Mouse (Mus musculus) forebrain, embryonic 16.5 days (tissue): ENCODE measurements around the gene Gtf2h3. TPM values are rescaled to one million over a fixed set of nuclear protein-coding genes. Genes with fewer than 3 reads are reported as not detected.

Experiments
- ATAC-seq: fragments of 200-750 bp; cut with Nextera tagmentation; 2 replicates; pipeline ENCODE4 v1.8.0; 2017; ENCODE audit warnings: mild to moderate bottlenecking, moderate library complexity
- H3K27ac ChIP-seq: fragments of 300-500 bp; sonication (generic); 2 replicates; pipeline ENCODE4 v1.5.1; 2014; ENCODE audit warnings: low read length, control low read depth
- H3K27me3 ChIP-seq: fragments of 300-500 bp; sonication (generic); replicated peaks from 2 replicates; pipeline ENCODE4 v1.6.1; 2014; ENCODE audit warnings: low read length; ENCODE audit not compliant: control insufficient read depth, insufficient read depth
- H3K36me3 ChIP-seq: fragments of 300-500 bp; sonication (generic); 2 replicates; pipeline ENCODE4 v1.6.1; 2014; ENCODE audit not compliant: control insufficient read depth, insufficient read depth
- H3K4me1 ChIP-seq: fragments of 300-500 bp; sonication (generic); replicated peaks from 2 replicates; pipeline ENCODE4 v1.6.1; 2014; ENCODE audit warnings: low read length; ENCODE audit not compliant: control insufficient read depth, insufficient read depth
- H3K4me2 ChIP-seq: fragments of 300-500 bp; sonication (generic); 2 replicates; pipeline ENCODE4 v1.6.1; 2014; ENCODE audit warnings: mild to moderate bottlenecking, low read length, control low read depth
- H3K4me3 ChIP-seq: fragments of 300-500 bp; sonication (generic); replicated peaks from 2 replicates; pipeline ENCODE4 v1.5.1; 2014; ENCODE audit warnings: mild to moderate bottlenecking, low read length, control low read depth
- H3K9ac ChIP-seq: fragments of 300-500 bp; sonication (generic); replicated peaks from 2 replicates; pipeline ENCODE4 v1.6.1; 2014; ENCODE audit warnings: low read depth, low read length, control low read depth
- H3K9me3 ChIP-seq: fragments of 300-500 bp; sonication (generic); 2 replicates; pipeline ENCODE4 v1.6.1; 2016; ENCODE audit warnings: low read length; ENCODE audit not compliant: control insufficient read depth
- WGBS: fragments of 180-500 bp; shearing (Covaris S2); extraction: QIAGEN DNeasy Blood & Tissue Kit; methylation state at CpG from one replicate; pipeline ENCODE4 v1.1.7; 2014; 5-methylcytosine and 5-hydroxymethylcytosine counted together
- polyA plus RNA-seq: library from polyadenylated mRNA; unstranded; fragments of >200 nt; fragmentation: Nextera tagmentation; extraction: Ambion mirVana; gene quantifications from 2 replicates; pipeline ENCODE4 v1.2.1, GENCODE M21; 2015

Gtf2h3 gene
- polyA plus RNA-seq, 1 experiment from 2014 or later = 59.1 TPM

GRCm38 (mm10) chr5:124602349-124602748 lies 23.4 kb downstream of the Gtf2h3 start:
- no peaks in the 10 kb centered on the region; the same call in 1 of the 2 replicates for H3K36me3 ChIP-seq
- no peak overlapping the region for H3K4me3 ChIP-seq
- H3K9me3 ChIP-seq = no peaks in the 10 kb centered on the region
- 71% methylated on average over 5 of the region's 5 CpGs for WGBS
- ATAC-seq = no peak
- peaks cover 11% of the 10 kb centered on the region for H3K4me1 ChIP-seq
- H3K9ac ChIP-seq = no peak overlapping the region
- H3K27me3 ChIP-seq = no peaks in the 10 kb centered on the region
- no peak overlapping the region for H3K27ac ChIP-seq
- H3K4me2 ChIP-seq = no peak overlapping the region

GRCm38 (mm10) chr5:124604296-124604695 lies 25.4 kb downstream of the Gtf2h3 start:
- no peak overlapping the region for H3K9ac ChIP-seq
- H3K36me3 ChIP-seq = no peaks in the 10 kb centered on the region; the same call in 1 of the 2 replicates
- WGBS = 90% methylated on average over 4 of the region's 4 CpGs
- no peaks in the 10 kb centered on the region for H3K27me3 ChIP-seq
- peaks cover 3% of the 10 kb centered on the region for H3K4me1 ChIP-seq
- no peak overlapping the region for H3K4me3 ChIP-seq
- no peaks in the 10 kb centered on the region for H3K9me3 ChIP-seq
- no peak overlapping the region for H3K27ac ChIP-seq
- ATAC-seq = no peak
- no peak overlapping the region for H3K4me2 ChIP-seq

- H3K4me3 ChIP-seq = no peak overlapping the region
Observed at GRCm38 (mm10) chr5:124605041-124605622, 26.2 kb downstream of the Gtf2h3 start.

GRCm38 (mm10) chr5:124610965-124611364 lies 32.0 kb downstream of the Gtf2h3 start:
- no peaks in the 10 kb centered on the region for H3K36me3 ChIP-seq
- H3K4me2 ChIP-seq = no peak overlapping the region

More at GRCm38 (mm10) chr5:124605041-124605622, 26.2 kb downstream of the Gtf2h3 start:
- Histone ChIP-seq H3K27me3 (no peaks in the 10 kb centered on the region), H3K27ac (no peak overlapping the region), H3K9ac (no peak overlapping the region), H3K4me2 (no peak overlapping the region), H3K4me1 (no peaks in the 10 kb centered on the region), H3K9me3 (no peaks in the 10 kb centered on the region), H3K36me3 (no peaks in the 10 kb centered on the region; the same call in 1 of the 2 replicates)
- 89% methylated on average over 17 of the region's 17 CpGs for whole genome bisulfite sequencing
- no peak for ATAC-seq

DNA sequence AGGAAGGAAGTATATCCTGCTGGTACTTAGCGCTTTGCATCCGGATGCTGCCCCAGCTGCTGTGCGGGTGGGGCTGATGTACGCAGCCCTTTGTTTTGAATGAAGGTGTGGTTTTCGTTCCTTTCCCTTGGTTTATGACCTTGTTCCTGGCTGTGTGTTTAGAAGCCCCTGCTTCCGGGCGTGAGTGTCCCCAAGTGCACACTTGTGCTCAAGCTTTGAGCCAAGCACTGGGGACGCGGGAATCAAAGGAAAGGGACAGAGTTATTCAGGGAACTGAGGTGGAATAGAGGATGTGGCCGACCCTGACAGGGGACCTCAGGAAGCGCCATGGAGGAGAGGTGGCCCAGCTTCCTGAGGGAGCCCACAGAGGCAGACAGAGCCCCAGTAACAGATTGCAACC lies 35.8 kb downstream of the Gtf2h3 start:
- no peak overlapping the region for H3K4me2 ChIP-seq
- H3K27ac ChIP-seq = no peak overlapping the region
- H3K27me3 ChIP-seq = no peaks in the 10 kb centered on the region
- no peak overlapping the region for H3K9ac ChIP-seq
- 91% methylated on average over 11 of the region's 11 CpGs for WGBS
- H3K9me3 ChIP-seq = no peaks in the 10 kb centered on the region
- H3K4me3 ChIP-seq = no peak overlapping the region
- H3K4me1 ChIP-seq = no peaks in the 10 kb centered on the region
- 0 out of 2 replicates have a peak, but pooled peaks cover 2% of the 10 kb centered on the region for H3K36me3 ChIP-seq
- ATAC-seq = no peak

More at GRCm38 (mm10) chr5:124610965-124611364, 32.0 kb downstream of the Gtf2h3 start:
- 78% methylated on average over 10 of the region's 10 CpGs for WGBS
- Histone ChIP-seq H3K4me3 (no peak overlapping the region), H3K27me3 (no peaks in the 10 kb centered on the region), H3K4me1 (no peaks in the 10 kb centered on the region), H3K9me3 (no peaks in the 10 kb centered on the region), H3K9ac (no peak overlapping the region), H3K27ac (no peak overlapping the region)
- no peak for ATAC-seq

GRCm38 (mm10) chr5:124618711-124619110 lies 39.8 kb downstream of the Gtf2h3 start:
- 87% methylated on average over 10 of the region's 10 CpGs for WGBS
- no peak for ATAC-seq
- Histone ChIP-seq H3K9ac (no peak overlapping the region), H3K4me3 (no peak overlapping the region), H3K4me2 (no peak overlapping the region), H3K27me3 (no peaks in the 10 kb centered on the region), H3K4me1 (no peaks in the 10 kb centered on the region), H3K36me3 (0 out of 2 replicates have a peak, but pooled peaks cover 2% of the 10 kb centered on the region), H3K9me3 (no peaks in the 10 kb centered on the region), H3K27ac (no peak overlapping the region)

GRCm38 (mm10) chr5:124621362-124621761 lies 42.4 kb downstream of the Gtf2h3 start:
- no peak overlapping the region for H3K9ac ChIP-seq
- no peak overlapping the region for H3K4me2 ChIP-seq
- no peaks in the 10 kb centered on the region for H3K4me1 ChIP-seq
- H3K9me3 ChIP-seq = no peaks in the 10 kb centered on the region
- WGBS = 79% methylated on average over 13 of the region's 13 CpGs
- no peak overlapping the region for H3K27ac ChIP-seq
- H3K36me3 ChIP-seq = no peaks in the 10 kb centered on the region
- no peak for ATAC-seq
- H3K4me3 ChIP-seq = no peak overlapping the region
- H3K27me3 ChIP-seq = no peaks in the 10 kb centered on the region

GRCm38 (mm10) chr5:124622890-124623289 lies 44.0 kb downstream of the Gtf2h3 start:
- ATAC-seq = no peak
- no peaks in the 10 kb centered on the region for H3K36me3 ChIP-seq
- H3K9ac ChIP-seq = no peak overlapping the region
- no peak overlapping the region for H3K27ac ChIP-seq
- H3K4me2 ChIP-seq = no peak overlapping the region
- H3K4me3 ChIP-seq = no peak overlapping the region
- WGBS = 87% methylated on average over 15 of the region's 15 CpGs
- no peaks in the 10 kb centered on the region for H3K9me3 ChIP-seq
- peaks cover 1% of the 10 kb centered on the region for H3K4me1 ChIP-seq
- no peaks in the 10 kb centered on the region for H3K27me3 ChIP-seq

DNA sequence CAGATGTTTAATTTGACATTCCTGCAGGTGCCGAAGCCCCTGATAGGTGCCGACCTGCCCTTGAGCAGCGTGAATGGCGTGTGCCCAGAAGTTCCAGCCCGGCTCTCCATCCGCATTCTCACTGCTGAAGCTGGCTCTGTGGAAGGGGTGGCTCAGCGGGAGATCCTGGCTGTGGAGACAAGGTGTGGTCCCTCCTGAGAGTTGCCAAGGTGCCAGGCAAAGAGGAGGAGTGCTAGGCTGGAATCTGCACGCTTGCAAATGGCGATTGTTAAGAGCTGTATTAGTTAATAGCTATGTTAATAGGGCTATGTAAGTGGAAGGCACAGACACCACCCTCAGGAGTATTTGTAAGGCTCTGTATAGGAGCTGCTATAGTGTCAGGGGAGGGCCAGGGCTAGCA lies 45.4 kb downstream of the Gtf2h3 start:
- no peaks in the 10 kb centered on the region for H3K9me3 ChIP-seq
- 91% methylated on average over 9 of the region's 9 CpGs for WGBS
- H3K27ac ChIP-seq = no peak overlapping the region
- H3K4me3 ChIP-seq = no peak overlapping the region
- H3K9ac ChIP-seq = no peak overlapping the region
- H3K36me3 ChIP-seq = no peaks in the 10 kb centered on the region
- ATAC-seq = no peak
- no peaks in the 10 kb centered on the region for H3K27me3 ChIP-seq
- H3K4me2 ChIP-seq = no peak overlapping the region
- peaks cover 8% of the 10 kb centered on the region for H3K4me1 ChIP-seq
